Comparison of ENCODE assay signal across 13 mouse cellular contexts in genomic region chr3:30725514-30725913, GRCm38 (mm10). TPM values are rescaled to one million over a fixed set of nuclear protein-coding genes. Genes with fewer than 3 reads are reported as not detected.
A peak's percentile ranks its signal among the peaks of the same experiment; 100 is the strongest.
DNase-seq lines count a peak whose midpoint lies in the region; ATAC-seq and TF ChIP-seq lines count a peak whose summit lies in the region.
"Had no signal": no experiment of that assay in that cellular context is flagged by ENCODE, and none has a peak within 500 bp of the region (broad histone marks: within the 10 kb centered on the region; RNA-seq: fewer than 3 reads in every experiment).

No protein-coding gene starts in this region.

- DNase-seq in gastrocnemius, postnatal 10 days: peak; percentile 28
- no peak for DNase-seq in gastrocnemius, adult 8-10 months (ENCODE audit: low spot score in 2 of 2)
- DNase-seq in lung, postnatal 10 days: peak; percentile 3
- no peak for DNase-seq in lung, postnatal 25 days (ENCODE audit: low spot score)
- no peak for DNase-seq in G1E (ENCODE audit: low spot score)
- DNase-seq in liver, postnatal 0 days: peak; percentile 33
- no peak for DNase-seq in cerebellum, postnatal 4 days (ENCODE audit: low spot score in 2 of 2)
- DNase-seq: cerebellum, adult 8-10 months; gastrocnemius, postnatal 25 days had no signal

- no peak overlapping the region for H3K4me3 ChIP-seq in G1E (ENCODE audit: low read depth, low read length)
- H3K4me3 ChIP-seq in liver, postnatal 0 days (ENCODE audit: low read depth, low read length): no peak overlapping the region
- no peak overlapping the region for H3K4me3 ChIP-seq in hindbrain, embryonic 12.5 days
- H3K4me3 ChIP-seq: erythroblast, embryonic 14.5 days; midbrain, embryonic 12.5 days had no signal

- no peaks in the 10 kb centered on the region for H3K9me3 ChIP-seq in G1E (replicated peaks)
- no peaks in the 10 kb centered on the region for H3K9me3 ChIP-seq in liver, postnatal 0 days (ENCODE audit: low read length)
- no peaks in the 10 kb centered on the region for H3K9me3 ChIP-seq in hindbrain, embryonic 12.5 days (replicated peaks)
- H3K9me3 ChIP-seq: midbrain, embryonic 12.5 days had no signal

- H3K4me2 ChIP-seq in liver, postnatal 0 days (ENCODE audit: low read depth, low read length): no peak overlapping the region
- no peak overlapping the region for H3K4me2 ChIP-seq in hindbrain, embryonic 12.5 days (replicated peaks)
- H3K4me2 ChIP-seq: midbrain, embryonic 12.5 days had no signal

- no peak for TF ChIP-seq EP300 in liver, postnatal 0 days (IDR thresholded peaks at IDR 0.05; ENCODE audit: low read depth)

- 74% methylated on average over 7 of the region's 7 CpGs for WGBS in liver, postnatal 0 days (ENCODE audit: insufficient replicate concordance)
- WGBS in hindbrain, embryonic 12.5 days: 89% methylated on average over 7 of the region's 7 CpGs

- peak; percentile 12; the same call in 1 of the 2 replicates for TF ChIP-seq CTCF in G1E (IDR thresholded peaks at IDR 0.05; ENCODE audit: low read depth, low read length)
- TF ChIP-seq CTCF in liver, postnatal 0 days (IDR thresholded peaks at IDR 0.05; ENCODE audit: low read depth): peak; percentile 51

- H3K27me3 ChIP-seq in G1E (ENCODE audit: insufficient read depth, low read length): peaks cover 20% of the 10 kb centered on the region
- H3K27me3 ChIP-seq in liver, postnatal 0 days (ENCODE audit: insufficient read depth, low read length): no peaks in the 10 kb centered on the region
- no peaks in the 10 kb centered on the region for H3K27me3 ChIP-seq in hindbrain, embryonic 12.5 days
- H3K27me3 ChIP-seq: midbrain, embryonic 12.5 days had no signal

- no peak for ATAC-seq in G1E (ENCODE audit: extremely low read depth, insufficient number of reproducible peaks, low FRiP score, poor library complexity, severe bottlenecking)
- no peak for ATAC-seq in liver, postnatal 0 days
- ATAC-seq in hindbrain, embryonic 12.5 days (ENCODE audit: low FRiP score): no peak

- H3K4me1 ChIP-seq in G1E (ENCODE audit: insufficient read depth, low read depth, low read length): no peaks in the 10 kb centered on the region
- no peaks in the 10 kb centered on the region for H3K4me1 ChIP-seq in liver, postnatal 0 days (ENCODE audit: insufficient read depth)
- no peaks in the 10 kb centered on the region for H3K4me1 ChIP-seq in hindbrain, embryonic 12.5 days
- H3K4me1 ChIP-seq: midbrain, embryonic 12.5 days had no signal

- H3K27ac ChIP-seq in liver, postnatal 0 days (ENCODE audit: low read depth): no peak overlapping the region
- no peak overlapping the region for H3K27ac ChIP-seq in hindbrain, embryonic 12.5 days
- H3K27ac ChIP-seq: midbrain, embryonic 12.5 days had no signal

- H3K9ac ChIP-seq in liver, postnatal 0 days (replicated peaks): no peak overlapping the region
- no peak overlapping the region for H3K9ac ChIP-seq in hindbrain, embryonic 12.5 days
- H3K9ac ChIP-seq: midbrain, embryonic 12.5 days had no signal

- H3K36me3 ChIP-seq in G1E (replicated peaks): no peaks in the 10 kb centered on the region
- no peaks in the 10 kb centered on the region for H3K36me3 ChIP-seq in liver, postnatal 0 days (replicated peaks; ENCODE audit: insufficient read depth, low read length)
- no peaks in the 10 kb centered on the region for H3K36me3 ChIP-seq in hindbrain, embryonic 12.5 days
- H3K36me3 ChIP-seq: midbrain, embryonic 12.5 days had no signal

RNA-seq across cellular contexts. Expression of gene Samd7, which starts 20.6 kb away (rescaled TPM):
- total RNA-seq in gastrocnemius, postnatal 10 days (2021): under 1 TPM; 0.26 to 0.36 TPM
- not detected for total RNA-seq in gastrocnemius, adult 8-10 months (2022)
- total RNA-seq in G1E (2014; fragmentation: Nextera tagmentation): not detected in 2 replicates
- 0.16 TPM in 1 of 2 replicates, not detected in the other for total RNA-seq in G1E (2017)
- polyA plus RNA-seq in G1E (2012): not detected in 2 replicates
- polyA plus RNA-seq in liver, postnatal 0 days (2015; fragmentation: Nextera tagmentation; extraction: Ambion mirVana): 0.04 TPM in 2 replicates
- not detected in 2 replicates for polyA plus RNA-seq in hindbrain, embryonic 12.5 days (2016; fragmentation: Nextera tagmentation; extraction: Ambion mirVana)
- total RNA-seq: gastrocnemius, postnatal 25 days had no signal
- polyA plus RNA-seq: erythroblast, embryonic 14.5 days; limb, embryonic 11.5 days; midbrain, embryonic 12.5 days had no signal

RNA-seq across cellular contexts. Expression of gene Lrrc31, which starts 25.9 kb away (rescaled TPM):
- not detected for total RNA-seq in gastrocnemius, postnatal 10 days (2021)
- total RNA-seq in gastrocnemius, adult 8-10 months (2022): not detected
- total RNA-seq in G1E (2014; fragmentation: Nextera tagmentation): 1.2 TPM in 1 of 2 replicates, not detected in the other
- 1.6 and 1.7 TPM in 2 replicates for total RNA-seq in G1E (2017)
- polyA plus RNA-seq in G1E (2012): not detected in 2 replicates
- 0.06 TPM in 1 of 2 replicates, not detected in the other for polyA plus RNA-seq in liver, postnatal 0 days (2015; fragmentation: Nextera tagmentation; extraction: Ambion mirVana)
- not detected in 2 replicates for polyA plus RNA-seq in hindbrain, embryonic 12.5 days (2016; fragmentation: Nextera tagmentation; extraction: Ambion mirVana)
- total RNA-seq: gastrocnemius, postnatal 25 days had no signal
- polyA plus RNA-seq: erythroblast, embryonic 14.5 days; midbrain, embryonic 12.5 days had no signal

Comparison
In these comparisons a context has a peak if more than half of its experiments do, and no peak if none do; other contexts are left out.
1. DNase-seq: peak in gastrocnemius, postnatal 10 days (single experiment), lung, postnatal 10 days (single experiment) and liver, postnatal 0 days (single experiment); none in gastrocnemius, adult 8-10 months (0 of 2), lung, postnatal 25 days (single experiment), G1E (single experiment) and cerebellum, postnatal 4 days (0 of 2).